Mouse (Mus musculus) urinary bladder, postnatal 0 days (tissue): Measurements from ENCODE around the gene Nme2. TPM values are rescaled to one million over a fixed set of nuclear protein-coding genes. Genes with fewer than 3 reads are reported as not detected.

Experiments
- polyA plus RNA-seq: library from polyadenylated mRNA; unstranded; fragments of >200 nt; fragmentation: Nextera tagmentation; extraction: Ambion mirVana; gene quantifications from 2 replicates; pipeline ENCODE4 v1.2.1, GENCODE M21; 2015

The Nme2 gene
- 385 and 419 TPM in 2 replicates for polyA plus RNA-seq

GRCm38 (mm10) chr11:93956159-93956558 is at the start of gene Nme2:
Nme2 (minus strand) TSS chr11:93956259.

GRCm38 (mm10) chr11:93995720-93996305 is 39.8 kb upstream of the Nme2 start, which contains the start of gene Spag9:
Spag9 (plus strand) TSS chr11:93996091.

GRCm38 (mm10) chr11:93968005-93968847 is 12.2 kb upstream of the Nme2 start, which contains the start of the genes Gm20390 and Nme1:
Gm20390 (minus strand) TSS chr11:93968293.
Nme1 (minus strand) TSS chr11:93968521.

Other genes starting within 250 kb of the Nme2 start
- gene Utp18, start 70.5 kb downstream of the Nme2 start, polyA plus RNA-seq, result 14.2 and 18.2 TPM in 2 replicates
- 9.7 and 10.7 TPM in 2 replicates for gene Mbtd1, start 70.4 kb downstream of the Nme2 start, polyA plus RNA-seq
- gene Gm20390, start 12.0 kb upstream of the Nme2 start, polyA plus RNA-seq, result 180 and 205 TPM in 2 replicates
- 63.6 and 74.1 TPM in 2 replicates for gene Nme1, start 12.3 kb upstream of the Nme2 start, polyA plus RNA-seq
- gene Spag9, start 39.8 kb upstream of the Nme2 start, polyA plus RNA-seq, result 41.3 and 42.3 TPM in 2 replicates